Mouse (Mus musculus): ENCODE measurements around the gene Hadha. TPM values are rescaled to one million over a fixed set of nuclear protein-coding genes. Genes with fewer than 3 reads are reported as not detected.

Hadha gene
- polyA plus RNA-seq, 1 experiment, result 89.6 TPM

DNA sequence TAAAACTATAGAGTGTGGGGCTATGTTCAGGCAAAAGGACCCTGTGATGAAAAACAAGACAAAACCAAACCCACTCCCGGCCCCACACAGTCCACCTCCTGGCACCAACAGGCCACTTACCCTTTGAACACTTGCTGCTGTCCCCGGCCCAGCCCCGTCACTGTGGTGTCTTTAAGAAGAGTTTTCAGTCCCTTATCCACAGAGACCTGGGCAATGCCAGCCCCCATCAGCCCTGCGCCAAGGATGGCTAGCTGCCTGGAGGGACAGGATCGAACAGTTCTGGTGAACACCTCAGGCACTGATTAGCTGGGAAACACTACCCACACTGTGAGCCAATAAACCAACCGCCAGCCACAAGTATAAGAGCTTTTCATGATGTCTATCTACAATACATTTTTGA, 26.3 kb downstream of the Hadha start:
- H3K27me3 ChIP-seq (ENCODE audit: control insufficient read depth, insufficient read depth, low read length), result no peaks in the 10 kb centered on the region
- no peak overlapping the region for H3K4me3 ChIP-seq (replicated peaks; ENCODE audit: insufficient read depth, low read depth, low read length)
- no peaks in the 10 kb centered on the region for H3K4me1 ChIP-seq (ENCODE audit: control insufficient read depth, insufficient read depth, low read length)
- DNase-seq, result no peak
- H3K27ac ChIP-seq (ENCODE audit: insufficient read depth, low read length), result no peak overlapping the region
- WGBS, result 76% methylated on average over 6 of the region's 6 CpGs
- no peak for TF ChIP-seq CTCF (IDR thresholded peaks at IDR 0.05; ENCODE audit: borderline replicate concordance, insufficient read depth, low read depth, low read length)
- no peak for TF ChIP-seq POLR2A (IDR thresholded peaks at IDR 0.05; ENCODE audit: borderline replicate concordance, insufficient read depth, low read length)

DNA sequence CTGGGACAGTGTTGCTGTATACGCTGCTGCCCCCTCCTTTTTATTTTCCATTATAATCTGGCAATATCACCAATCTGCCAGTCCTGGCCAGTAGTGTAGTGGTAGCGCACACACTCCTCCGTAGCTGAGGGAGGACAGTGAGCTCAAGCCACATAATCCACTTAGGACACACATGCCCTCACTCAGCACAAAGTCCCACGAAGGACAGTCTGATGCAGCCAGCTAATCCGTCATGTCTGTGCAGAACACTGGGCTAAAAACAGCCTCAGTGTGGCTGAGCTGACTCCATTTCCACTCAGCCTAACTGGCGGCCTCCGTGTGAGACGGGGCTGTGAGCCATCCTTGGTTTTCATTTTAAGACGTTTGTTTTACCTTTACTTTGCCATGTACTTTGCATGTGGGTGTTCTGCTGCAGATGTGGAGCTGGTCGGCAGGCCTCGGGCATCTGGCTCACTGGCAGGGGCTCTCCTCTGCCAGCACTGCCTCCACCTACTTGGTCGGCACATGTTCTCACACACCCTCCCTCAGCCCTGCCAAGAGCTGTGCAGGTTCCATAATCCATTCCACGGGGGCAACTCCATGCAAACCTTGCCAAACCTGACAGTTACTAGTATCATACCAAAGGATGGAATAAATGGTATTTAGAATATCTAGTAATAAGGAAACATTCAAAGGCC, 26.9 kb downstream of the Hadha start:
- DNase-seq, result no peak
- no peaks in the 10 kb centered on the region for H3K27me3 ChIP-seq (ENCODE audit: control insufficient read depth, insufficient read depth, low read length)
- 77% methylated on average over 13 of the region's 13 CpGs for WGBS
- TF ChIP-seq CTCF (IDR thresholded peaks at IDR 0.05; ENCODE audit: borderline replicate concordance, insufficient read depth, low read depth, low read length), result no peak
- TF ChIP-seq POLR2A (IDR thresholded peaks at IDR 0.05; ENCODE audit: borderline replicate concordance, insufficient read depth, low read length), result no peak
- H3K27ac ChIP-seq (ENCODE audit: insufficient read depth, low read length), result no peak overlapping the region
- H3K4me1 ChIP-seq (ENCODE audit: control insufficient read depth, insufficient read depth, low read length), result no peaks in the 10 kb centered on the region
- no peak overlapping the region for H3K4me3 ChIP-seq (replicated peaks; ENCODE audit: insufficient read depth, low read depth, low read length)

DNA sequence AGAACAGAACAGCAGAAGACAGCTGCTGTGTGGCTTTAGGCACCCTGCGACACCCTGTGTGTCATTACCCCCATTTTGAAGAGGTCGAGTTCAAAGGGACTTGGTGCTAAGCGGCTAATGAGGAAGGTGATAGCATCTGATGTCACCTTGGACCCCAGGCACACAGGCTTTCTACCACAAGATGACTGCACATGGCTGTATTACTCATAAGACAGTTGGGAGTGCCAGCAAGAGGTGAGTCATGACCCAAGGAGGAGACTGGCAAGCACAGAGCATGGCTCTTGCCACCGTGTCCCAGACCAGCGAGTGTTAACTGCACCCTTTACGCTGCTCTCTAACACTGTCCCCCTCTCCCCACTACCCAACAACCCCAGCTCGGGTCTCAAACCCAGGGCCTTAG, 28.2 kb downstream of the Hadha start:
- Histone ChIP-seq H3K27me3 (ENCODE audit: control insufficient read depth, insufficient read depth, low read length) (no peaks in the 10 kb centered on the region), H3K27ac (ENCODE audit: insufficient read depth, low read length) (no peak overlapping the region), H3K4me3 (replicated peaks; ENCODE audit: insufficient read depth, low read depth, low read length) (no peak overlapping the region), H3K4me1 (ENCODE audit: control insufficient read depth, insufficient read depth, low read length) (no peaks in the 10 kb centered on the region)
- WGBS, result 85% methylated on average over 7 of the region's 7 CpGs
- TF ChIP-seq POLR2A (IDR thresholded peaks at IDR 0.05; ENCODE audit: borderline replicate concordance, insufficient read depth, low read length) (no peak), CTCF (IDR thresholded peaks at IDR 0.05; ENCODE audit: borderline replicate concordance, insufficient read depth, low read depth, low read length) (no peak)
- no peak for DNase-seq

DNA sequence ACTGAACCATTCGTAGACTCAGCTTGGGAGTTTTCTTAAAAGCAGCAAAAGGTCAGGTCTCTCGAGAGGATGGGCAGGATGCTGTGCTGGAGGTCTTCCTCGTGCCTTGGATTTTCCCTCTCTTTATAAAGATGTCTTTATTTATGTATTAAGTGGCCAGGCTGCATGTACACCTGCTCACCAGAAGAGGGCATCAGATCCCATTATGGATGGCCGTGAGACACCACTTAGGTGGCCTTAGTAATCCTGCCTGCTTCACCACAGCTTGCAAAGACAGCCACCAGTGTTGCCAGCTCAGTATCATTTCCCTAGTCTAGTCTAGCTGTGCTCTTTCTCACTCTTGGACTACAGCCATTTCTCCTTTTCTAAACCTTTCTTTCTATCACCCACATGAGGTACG, 29.4 kb downstream of the Hadha start:
- Histone ChIP-seq H3K27ac (ENCODE audit: insufficient read depth, low read length) (no peak overlapping the region), H3K27me3 (ENCODE audit: control insufficient read depth, insufficient read depth, low read length) (no peaks in the 10 kb centered on the region), H3K4me1 (ENCODE audit: control insufficient read depth, insufficient read depth, low read length) (no peaks in the 10 kb centered on the region), H3K4me3 (replicated peaks; ENCODE audit: insufficient read depth, low read depth, low read length) (no peak overlapping the region)
- WGBS, result 37% methylated on average over 5 of the region's 5 CpGs
- DNase-seq, result no peak
- no peak for TF ChIP-seq POLR2A (IDR thresholded peaks at IDR 0.05; ENCODE audit: borderline replicate concordance, insufficient read depth, low read length)
- TF ChIP-seq CTCF (IDR thresholded peaks at IDR 0.05; ENCODE audit: borderline replicate concordance, insufficient read depth, low read depth, low read length), result peak; percentile 67; the same call in 1 of the 2 replicates

DNA sequence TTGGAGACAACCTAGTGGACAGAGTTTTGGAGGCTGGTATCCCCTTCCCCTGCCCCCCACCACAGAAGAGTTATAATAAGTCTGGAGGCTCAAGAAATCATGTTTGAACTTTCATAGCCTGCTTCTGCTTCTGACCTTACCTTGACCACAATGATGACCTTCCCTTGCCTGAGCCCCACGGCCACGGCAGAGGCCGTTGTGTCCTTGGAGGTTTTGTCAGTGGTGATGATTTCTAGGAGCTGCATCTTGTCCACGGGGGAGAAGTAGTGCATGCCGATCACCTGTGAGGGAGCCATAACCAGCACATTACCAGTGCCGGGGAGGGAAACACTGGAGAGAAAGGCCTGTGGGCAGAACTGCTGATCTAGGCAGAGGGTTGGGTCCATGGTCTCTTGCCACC, 32.5 kb downstream of the Hadha start:
- TF ChIP-seq CTCF (IDR thresholded peaks at IDR 0.05; ENCODE audit: borderline replicate concordance, insufficient read depth, low read depth, low read length) (no peak), POLR2A (IDR thresholded peaks at IDR 0.05; ENCODE audit: borderline replicate concordance, insufficient read depth, low read length) (no peak)

DNA sequence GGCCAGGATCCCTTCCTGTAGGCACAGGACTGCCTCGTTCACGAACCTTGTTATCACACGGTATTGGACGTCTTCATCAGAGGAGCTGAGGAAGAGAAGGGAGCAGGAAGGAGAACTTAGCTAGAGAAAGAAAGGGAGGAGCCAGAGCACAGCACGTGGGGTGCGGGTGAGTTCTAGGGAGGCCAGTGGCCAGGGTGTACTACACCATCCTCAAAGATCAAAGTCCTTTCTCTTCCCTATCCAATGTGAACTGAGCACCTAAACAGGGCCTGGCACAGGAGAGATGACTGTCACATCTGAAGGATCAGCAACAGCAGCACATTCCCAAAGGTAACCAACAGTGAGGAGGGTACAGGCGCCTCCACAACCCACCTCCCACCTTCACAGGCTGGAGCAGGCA, 34.9 kb downstream of the Hadha start:
- TF ChIP-seq POLR2A (IDR thresholded peaks at IDR 0.05; ENCODE audit: borderline replicate concordance, insufficient read depth, low read length) (no peak), CTCF (IDR thresholded peaks at IDR 0.05; ENCODE audit: borderline replicate concordance, insufficient read depth, low read depth, low read length) (no peak)
- 77% methylated on average over 7 of the region's 7 CpGs for WGBS

More for the DNA sequence above, 32.5 kb downstream of the Hadha start:
- DNase-seq, result no peak
- no peak overlapping the region for H3K4me3 ChIP-seq (replicated peaks; ENCODE audit: insufficient read depth, low read depth, low read length)
- 87% methylated on average over 6 of the region's 6 CpGs for WGBS
- H3K27me3 ChIP-seq (ENCODE audit: control insufficient read depth, insufficient read depth, low read length), result no peaks in the 10 kb centered on the region
- H3K27ac ChIP-seq (ENCODE audit: insufficient read depth, low read length), result no peak overlapping the region
- H3K4me1 ChIP-seq (ENCODE audit: control insufficient read depth, insufficient read depth, low read length), result peaks cover 4% of the 10 kb centered on the region; the same call in 1 of the 2 replicates

DNA sequence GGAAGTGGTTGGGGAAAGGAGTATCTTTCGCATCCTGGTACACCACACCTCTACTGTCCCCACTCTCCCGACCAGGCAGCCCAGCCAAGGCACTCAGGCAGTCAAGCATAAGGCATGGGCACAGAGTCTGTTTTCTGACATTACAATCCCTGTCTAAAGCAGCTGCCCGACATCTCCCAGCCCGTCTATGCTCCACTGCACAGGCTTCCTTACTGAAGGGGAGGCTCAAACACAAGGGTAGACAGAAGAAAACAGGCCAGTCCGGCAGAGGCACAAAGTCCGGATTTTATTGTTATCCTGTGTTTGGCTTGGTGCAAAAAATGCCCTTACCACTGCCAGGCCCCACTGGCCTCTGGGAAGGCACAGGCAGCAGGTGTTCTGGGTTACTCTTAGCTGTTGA, 35.8 kb downstream of the Hadha start:
- Histone ChIP-seq H3K4me1 (ENCODE audit: control insufficient read depth, insufficient read depth, low read length) (peaks cover 4% of the 10 kb centered on the region; the same call in 1 of the 2 replicates), H3K27ac (ENCODE audit: insufficient read depth, low read length) (no peak overlapping the region), H3K4me3 (replicated peaks; ENCODE audit: insufficient read depth, low read depth, low read length) (no peak overlapping the region), H3K27me3 (ENCODE audit: control insufficient read depth, insufficient read depth, low read length) (no peaks in the 10 kb centered on the region)
- TF ChIP-seq CTCF (IDR thresholded peaks at IDR 0.05; ENCODE audit: borderline replicate concordance, insufficient read depth, low read depth, low read length), result no peak
- TF ChIP-seq POLR2A (IDR thresholded peaks at IDR 0.05; ENCODE audit: borderline replicate concordance, insufficient read depth, low read length), result no peak
- 58% methylated on average over 6 of the region's 6 CpGs for WGBS
- no peak for DNase-seq

More for the DNA sequence above, 34.9 kb downstream of the Hadha start:
- DNase-seq, result no peak
- H3K27me3 ChIP-seq (ENCODE audit: control insufficient read depth, insufficient read depth, low read length), result no peaks in the 10 kb centered on the region
- no peak overlapping the region for H3K27ac ChIP-seq (ENCODE audit: insufficient read depth, low read length)
- H3K4me1 ChIP-seq (ENCODE audit: control insufficient read depth, insufficient read depth, low read length), result peaks cover 4% of the 10 kb centered on the region; the same call in 1 of the 2 replicates
- H3K4me3 ChIP-seq (replicated peaks; ENCODE audit: insufficient read depth, low read depth, low read length), result no peak overlapping the region

DNA sequence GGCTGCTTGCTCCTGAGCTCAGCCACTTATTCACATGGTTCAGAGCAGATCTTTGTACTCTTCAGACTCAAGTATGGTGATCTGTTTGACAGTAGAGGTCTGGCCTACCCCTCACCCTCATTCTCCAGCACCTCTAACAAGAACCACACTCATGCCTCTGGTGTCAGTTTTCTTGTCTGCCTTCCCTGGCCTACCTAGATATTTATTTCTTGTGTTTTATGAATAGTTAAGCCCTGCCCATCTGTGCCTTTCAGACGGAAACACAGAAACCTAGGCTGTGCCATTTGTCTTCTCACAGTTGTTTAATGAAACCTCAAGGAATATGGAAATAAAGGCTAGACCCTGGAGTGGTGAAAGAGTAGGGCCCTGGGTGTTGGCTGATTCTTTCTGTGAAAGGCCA, 36.9 kb downstream of the Hadha start:
- no peak for DNase-seq
- Histone ChIP-seq H3K4me3 (replicated peaks; ENCODE audit: insufficient read depth, low read depth, low read length) (no peak overlapping the region), H3K4me1 (ENCODE audit: control insufficient read depth, insufficient read depth, low read length) (peaks cover 4% of the 10 kb centered on the region; the same call in 1 of the 2 replicates), H3K27ac (ENCODE audit: insufficient read depth, low read length) (no peak overlapping the region), H3K27me3 (ENCODE audit: control insufficient read depth, insufficient read depth, low read length) (no peaks in the 10 kb centered on the region)
- 85% methylated on average over 1 of the region's 1 CpGs for WGBS
- no peak for TF ChIP-seq CTCF (IDR thresholded peaks at IDR 0.05; ENCODE audit: borderline replicate concordance, insufficient read depth, low read depth, low read length)
- no peak for TF ChIP-seq POLR2A (IDR thresholded peaks at IDR 0.05; ENCODE audit: borderline replicate concordance, insufficient read depth, low read length)
